Mouse (Mus musculus): ENCODE results near the gene Rfc5.

DNA sequence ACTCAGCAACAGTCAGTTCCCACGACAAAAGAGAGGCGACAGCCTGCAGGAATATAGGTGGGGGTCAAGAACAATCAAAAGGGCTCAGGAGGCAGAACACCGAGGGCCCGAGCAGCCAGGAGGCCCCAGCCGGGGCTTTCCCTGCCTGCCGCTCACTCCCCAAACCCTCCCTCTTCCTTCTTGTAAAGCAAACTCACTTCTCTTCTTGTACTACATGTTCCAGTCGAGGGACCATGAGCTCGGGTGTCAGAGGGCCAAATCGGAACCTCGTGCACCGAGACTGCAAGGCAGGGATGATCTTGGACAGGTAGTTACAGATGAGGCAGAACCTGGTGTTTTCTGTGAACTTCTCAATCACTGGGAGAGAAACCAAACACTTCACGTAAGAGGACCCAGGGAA lies 5.6 kb downstream of the Rfc5 start:
- no peak for TF ChIP-seq POLR2A (IDR thresholded peaks at IDR 0.05; ENCODE audit: insufficient read depth, low read depth, low read length)
- no peak for TF ChIP-seq CTCF (IDR thresholded peaks at IDR 0.05)
- no peak for TF ChIP-seq EP300 (IDR thresholded peaks at IDR 0.05; ENCODE audit: insufficient read depth, low read depth, low read length)
